Mouse (Mus musculus): Measurements from ENCODE around the gene Glis2.

Gene Glis2

GRCm38 (mm10) chr16:4605514-4606131 is 11.1 kb downstream of the Glis2 start:
- no peak for DNase-seq

GRCm38 (mm10) chr16:4606431-4607084 is 12.0 kb downstream of the Glis2 start:
- DNase-seq, result peak; percentile 83 to 85

- peak; percentile 92 to 93 for DNase-seq
Observed at GRCm38 (mm10) chr16:4607818-4608531, 13.5 kb downstream of the Glis2 start.

GRCm38 (mm10) chr16:4608532-4609059 is 14.1 kb downstream of the Glis2 start:
- no peak for DNase-seq

- no peak for DNase-seq
Observed at GRCm38 (mm10) chr16:4611193-4611592, 16.7 kb downstream of the Glis2 start.

GRCm38 (mm10) chr16:4611676-4612075 is 17.2 kb downstream of the Glis2 start:
- no peak for DNase-seq

- no peak for DNase-seq
Observed at GRCm38 (mm10) chr16:4613736-4614135, 19.2 kb downstream of the Glis2 start.

GRCm38 (mm10) chr16:4614639-4615038 is 20.1 kb downstream of the Glis2 start:
- no peak for DNase-seq

- no peak for DNase-seq
Observed at GRCm38 (mm10) chr16:4615297-4615696, 20.8 kb downstream of the Glis2 start.

- no peak for DNase-seq
Observed at GRCm38 (mm10) chr16:4616829-4617228, 22.3 kb downstream of the Glis2 start.

- no peak for DNase-seq
Observed at GRCm38 (mm10) chr16:4624074-4624473, 29.6 kb downstream of the Glis2 start.

GRCm38 (mm10) chr16:4624481-4625110 is 30.1 kb downstream of the Glis2 start, which contains the start of gene Pam16:
TSS of gene Pam16 (minus strand) at chr16:4624988.
- DNase-seq, result peak; percentile 96

GRCm38 (mm10) chr16:4627105-4627504 is 32.6 kb downstream of the Glis2 start:
- DNase-seq, result no peak

GRCm38 (mm10) chr16:4628898-4629419 is 34.4 kb downstream of the Glis2 start:
- no peak for DNase-seq

- peak; percentile 93 to 96 for DNase-seq
Observed at GRCm38 (mm10) chr16:4629950-4630349, 35.4 kb downstream of the Glis2 start.

GRCm38 (mm10) chr16:4632050-4632449 is 37.5 kb downstream of the Glis2 start:
- DNase-seq, result peak; percentile 65 to 66

GRCm38 (mm10) chr16:4633661-4634060 is 39.1 kb downstream of the Glis2 start:
- no peak for DNase-seq

- DNase-seq, result no peak
Observed at GRCm38 (mm10) chr16:4634681-4635080, 40.2 kb downstream of the Glis2 start.

GRCm38 (mm10) chr16:4635760-4636159 is 41.2 kb downstream of the Glis2 start:
- DNase-seq, result no peak

- DNase-seq, result no peak
Observed at GRCm38 (mm10) chr16:4638891-4639390, 44.4 kb downstream of the Glis2 start.

GRCm38 (mm10) chr16:4639831-4640237 is 45.3 kb downstream of the Glis2 start, which contains the start of the genes Vasn and Dnaja3:
TSS of gene Vasn (plus strand) at chr16:4639941.
TSS of gene Dnaja3 (plus strand) at chr16:4639989.
- DNase-seq, result peak; percentile 55 to 70

- no peak for DNase-seq
Observed at GRCm38 (mm10) chr16:4640267-4641005, 45.9 kb downstream of the Glis2 start.
